Mouse (Mus musculus) ES-E14 (cell line): Measurements from ENCODE around the gene Krtap5-1. TPM values are rescaled to one million over a fixed set of nuclear protein-coding genes. Genes with fewer than 3 reads are reported as not detected.
"Not testable (repeated sequence)": the region's sequence is repeated elsewhere in the genome, so short reads cannot be mapped to it uniquely, and the experiment has no call there.

ENCODE experiments used
- DNase-seq: peaks from one replicate; pipeline ENCODE4 v3.0.0-alpha.2; 2013; ENCODE audit warnings: low read depth, low spot score
- H3K27ac ChIP-seq: 2 replicates; pipeline ENCODE4 v1.5.1; 2012; ENCODE audit warnings: low read depth, mild to moderate bottlenecking, low read length, moderate library complexity, mixed read lengths; ENCODE audit not compliant: poor library complexity, insufficient read depth, severe bottlenecking
- H3K36me3 ChIP-seq: 2 replicates; pipeline ENCODE4 v1.6.1; 2012; ENCODE audit warnings: mild to moderate bottlenecking, low read length, moderate library complexity, mixed read lengths; ENCODE audit not compliant: control insufficient read depth, poor library complexity, insufficient read depth, severe bottlenecking
- H3K4me1 ChIP-seq, 2 experiments: fragments of 150-350 bp in 1 of 2; sonication (generic) in 1 of 2; 2 replicates each; pipeline ENCODE4 v1.6.1; 2012; ENCODE audit warnings: low read length in 2 of 2, mild to moderate bottlenecking in 1 of 2, mixed read lengths in 1 of 2; ENCODE audit not compliant: control insufficient read depth in 2 of 2, insufficient read depth in 2 of 2, poor library complexity in 1 of 2
- H3K4me3 ChIP-seq, 2 experiments: fragments of 150-350 bp in 1 of 2; sonication (generic) in 1 of 2; 2 replicates each; pipeline ENCODE4 v1.5.1; 2012; ENCODE audit warnings: low read length in 2 of 2, low read depth in 1 of 2, mild to moderate bottlenecking in 1 of 2, mixed read lengths in 1 of 2; ENCODE audit not compliant: insufficient read depth in 1 of 2, poor library complexity in 1 of 2, severe bottlenecking in 1 of 2
- H3K9ac ChIP-seq: 2 replicates; pipeline ENCODE4 v1.6.1; 2012; ENCODE audit warnings: low read depth, mild to moderate bottlenecking, low read length, mixed read lengths; ENCODE audit not compliant: poor library complexity, insufficient read depth, severe bottlenecking
- H3K9me3 ChIP-seq: fragments of 150-350 bp; sonication (generic); 2 replicates; pipeline ENCODE4 v1.6.1; 2012; ENCODE audit warnings: low read depth, mild to moderate bottlenecking, low read length; ENCODE audit not compliant: control insufficient read depth, insufficient read depth
- CHD2 ChIP-seq: IDR thresholded peaks from 2 replicates; pipeline ENCODE4 v1.6.1; 2014; ENCODE audit warnings: mild to moderate bottlenecking, low read depth, low read length, inconsistent platforms
- HCFC1 ChIP-seq: IDR thresholded peaks from 2 replicates; pipeline ENCODE4 v1.6.1; 2012; ENCODE audit warnings: low read length, inconsistent platforms, borderline replicate concordance; ENCODE audit not compliant: insufficient read depth
- MAFK ChIP-seq: IDR thresholded peaks from 2 replicates; pipeline ENCODE4 v1.6.1; 2014; ENCODE audit warnings: mild to moderate bottlenecking, low read depth, low read length, inconsistent platforms; ENCODE audit not compliant: insufficient read depth
- ZC3H11A ChIP-seq: IDR thresholded peaks from 2 replicates; pipeline ENCODE4 v1.6.1; 2012; ENCODE audit warnings: low read depth, mild to moderate bottlenecking, inconsistent platforms, low read length, borderline replicate concordance
- ZNF384 ChIP-seq: IDR thresholded peaks from 2 replicates; pipeline ENCODE4 v1.6.1; 2012; ENCODE audit warnings: low read depth, low read length, inconsistent platforms
- in situ Hi-C, 2 experiments: fragments of 600-800 bp; cut with MboI; formaldehyde crosslinking; loops; one replicate each; pipeline ENCODE4 v1.15.1; 2025; ENCODE audit warnings: low sequenced_read_pairs in 2 of 2, inconsistent platforms in 1 of 2; ENCODE audit not compliant: unreplicated experiment in 2 of 2
- total RNA-seq: library from RNA; depleted of rRNA; stranded (reverse); fragments of 300-350 nt; gene quantifications from 2 replicates; pipeline ENCODE4 v1.2.3, GENCODE M21; 2012; rRNA removed

Gene Krtap5-1
- not detected in 2 replicates for total RNA-seq

DNA sequence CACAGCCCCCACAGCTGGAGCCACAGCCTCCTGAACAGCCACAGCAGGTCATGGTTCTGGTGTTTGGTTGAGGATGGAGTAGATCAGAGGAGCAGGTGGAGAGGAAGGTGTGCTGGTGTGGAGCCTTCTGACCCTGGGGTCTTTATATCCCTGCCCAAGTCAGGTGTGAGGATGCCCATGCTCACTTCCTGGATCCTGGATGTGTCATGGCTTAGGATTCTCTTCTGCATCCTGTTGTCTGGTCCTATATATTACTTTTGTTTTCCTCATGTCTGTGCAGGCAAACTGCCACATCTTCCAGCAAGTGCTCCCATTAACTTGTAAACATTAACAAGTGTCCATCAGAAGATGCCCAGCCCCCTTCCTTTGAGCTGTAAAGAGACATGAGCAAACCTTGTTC, at the start of gene Krtap5-1:
Gene Krtap5-1 (minus strand): TSS at position 101 of the 400 bp plus-strand sequence.
- H3K4me3 ChIP-seq, H3K9me3 ChIP-seq, H3K27ac ChIP-seq, H3K4me1 ChIP-seq, H3K36me3 ChIP-seq, DNase-seq, in situ Hi-C loops, H3K9ac ChIP-seq: not testable (repeated sequence)

DNA sequence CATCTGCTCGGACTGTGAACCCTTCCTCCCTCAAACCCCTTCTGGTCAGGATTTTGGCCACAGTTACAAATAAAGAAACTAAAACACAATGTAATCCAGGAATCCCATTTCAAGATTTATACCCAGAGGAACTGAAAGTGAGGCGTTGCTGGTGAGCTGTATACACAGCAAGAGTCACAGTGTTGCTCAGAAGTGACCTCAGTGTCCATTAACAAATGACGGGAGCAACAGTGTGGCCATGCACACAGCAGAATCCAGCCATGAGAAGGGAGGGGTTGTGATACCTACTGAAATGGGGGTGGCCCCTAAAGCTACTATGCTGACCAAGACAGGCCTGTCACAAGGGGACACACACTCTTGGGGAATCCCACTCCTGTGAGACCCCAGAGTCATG, 45.3 kb upstream of the Krtap5-1 start:
- H3K9me3 ChIP-seq, result no peaks in the 10 kb centered on the region
- H3K27ac ChIP-seq, result no peak overlapping the region
- H3K4me3 ChIP-seq, result no peak overlapping the region
- DNase-seq, result no peak
- no peak for TF ChIP-seq CHD2
- TF ChIP-seq HCFC1, result no peak
- no peak for TF ChIP-seq ZC3H11A
- TF ChIP-seq ZNF384, result no peak
- TF ChIP-seq MAFK, result no peak
- H3K9ac ChIP-seq, result no peak overlapping the region
- no peaks in the 10 kb centered on the region for H3K4me1 ChIP-seq
- no peaks in the 10 kb centered on the region for H3K36me3 ChIP-seq
- in situ Hi-C loops, result no loop called here

DNA sequence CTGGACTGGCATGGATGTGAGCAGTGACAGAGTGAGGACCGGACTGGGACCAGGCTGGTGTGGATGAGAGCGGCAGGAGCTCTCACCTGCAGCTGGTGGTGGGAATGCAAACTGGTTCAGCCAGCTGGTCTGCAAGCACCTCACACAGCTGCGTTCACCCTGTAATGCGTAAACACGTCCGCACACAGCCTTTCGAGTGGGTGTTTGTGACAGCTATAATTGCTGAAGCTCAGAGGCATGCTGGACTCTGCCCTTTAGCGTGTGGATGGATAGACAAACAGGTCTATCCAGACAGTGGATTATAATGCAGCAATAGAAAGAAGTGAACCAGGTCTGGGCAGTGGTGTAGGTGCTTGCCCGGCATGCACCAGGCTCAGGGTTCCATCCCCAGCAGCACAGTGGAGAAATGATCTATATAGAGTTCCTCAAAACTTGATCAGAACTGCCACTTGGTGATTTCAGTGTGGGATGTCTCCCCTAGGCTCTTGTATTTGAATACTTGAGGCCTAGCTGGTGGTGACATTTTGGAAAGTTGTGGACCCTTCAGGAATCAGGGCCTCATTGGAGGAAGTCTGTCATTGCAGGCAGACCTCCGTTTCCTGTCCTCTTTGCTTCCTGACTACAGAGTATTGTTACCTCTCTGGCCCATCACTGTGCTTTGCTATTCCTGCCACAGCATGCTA, 44.8 kb upstream of the Krtap5-1 start:
- DNase-seq, result no peak
- in situ Hi-C loops, result no loop called here
- Histone ChIP-seq H3K36me3 (no peaks in the 10 kb centered on the region), H3K9ac (no peak overlapping the region), H3K27ac (no peak overlapping the region), H3K9me3 (no peaks in the 10 kb centered on the region), H3K4me3 (no peak overlapping the region), H3K4me1 (no peaks in the 10 kb centered on the region)
- TF ChIP-seq MAFK (no peak), ZC3H11A (no peak), CHD2 (no peak), HCFC1 (no peak), ZNF384 (no peak)

GRCm38 (mm10) chr7:142340269-142340970, 43.5 kb upstream of the Krtap5-1 start:
- H3K9ac ChIP-seq, result no peak overlapping the region
- H3K4me3 ChIP-seq, result no peak overlapping the region
- H3K9me3 ChIP-seq, result no peaks in the 10 kb centered on the region
- no peak for DNase-seq
- no peaks in the 10 kb centered on the region for H3K36me3 ChIP-seq
- TF ChIP-seq ZC3H11A (no peak), CHD2 (no peak), HCFC1 (no peak), ZNF384 (no peak)
- no peak overlapping the region for H3K27ac ChIP-seq
- no peaks in the 10 kb centered on the region for H3K4me1 ChIP-seq
- in situ Hi-C loops, result no loop called here
